Comparison of ENCODE assay signal across 8 mouse cellular contexts in genomic region chr13:31625333-31626101, GRCm38 (mm10). TPM values are rescaled to one million over a fixed set of nuclear protein-coding genes. Genes with fewer than 3 reads are reported as not detected.
A peak's percentile ranks its signal among the peaks of the same experiment; 100 is the strongest.
DNase-seq lines count a peak whose midpoint lies in the region; ATAC-seq and TF ChIP-seq lines count a peak whose summit lies in the region.

Foxf2 (plus strand) TSS chr13:31625816.

- no peak for TF ChIP-seq CTCF in heart, adult 2 months (IDR thresholded peaks at IDR 0.05)

- DNase-seq in heart, adult 2 months, result peak; percentile 59 to 69
- DNase-seq in heart, adult 8-10 months (ENCODE audit: low spot score), result no peak
- DNase-seq in embryo, embryonic 10 days (ENCODE audit: low spot score), result peak; percentile 66
- no peak for DNase-seq in right cerebral cortex, adult 2 months (ENCODE audit: low spot score in 2 of 2)

- peaks cover 26% of the 10 kb centered on the region for H3K27me3 ChIP-seq in heart, adult 2 months (ENCODE audit: control insufficient read depth, insufficient read depth, low read length)
- peaks cover 99% of the 10 kb centered on the region for H3K27me3 ChIP-seq in heart, embryonic 15.5 days
- peaks cover 92% of the 10 kb centered on the region for H3K27me3 ChIP-seq in liver, embryonic 16.5 days (ENCODE audit: control insufficient read depth, insufficient read depth, low read depth, low read length)
- H3K27me3 ChIP-seq in neural tube, embryonic 15.5 days (replicated peaks), result peaks cover 97% of the 10 kb centered on the region

- whole genome bisulfite sequencing in heart, adult 2 months, result under 1% methylated on average over 70 of the region's 74 CpGs
- WGBS in heart, embryonic 15.5 days, result under 1% methylated on average over 51 of the region's 74 CpGs
- WGBS in liver, embryonic 16.5 days (ENCODE audit: insufficient replicate concordance), result under 1% methylated on average over 51 of the region's 74 CpGs
- under 1% methylated on average over 44 of the region's 74 CpGs for WGBS in neural tube, embryonic 15.5 days

- no peaks in the 10 kb centered on the region for H3K9me3 ChIP-seq in heart, embryonic 15.5 days (replicated peaks)
- H3K9me3 ChIP-seq in liver, embryonic 16.5 days (replicated peaks; ENCODE audit: control insufficient read depth, low read length), result no peaks in the 10 kb centered on the region
- no peaks in the 10 kb centered on the region for H3K9me3 ChIP-seq in neural tube, embryonic 15.5 days (replicated peaks)

- TF ChIP-seq EP300 in heart, adult 2 months (IDR thresholded peaks at IDR 0.05; ENCODE audit: insufficient read depth, low read depth, low read length), result no peak

- H3K4me2 ChIP-seq in heart, embryonic 15.5 days, result peak within 1 kb of the TSS; percentile 96
- H3K4me2 ChIP-seq in liver, embryonic 16.5 days (ENCODE audit: low read depth, low read length), result peak within 1 kb of the TSS; percentile 53
- peak within 1 kb of the TSS; percentile 79 for H3K4me2 ChIP-seq in neural tube, embryonic 15.5 days

- no peaks in the 10 kb centered on the region for H3K79me2 ChIP-seq in heart, adult 2 months (replicated peaks; ENCODE audit: control insufficient read depth, insufficient read depth, low read length)

- H3K27ac ChIP-seq in heart, adult 2 months, result no peak within 1 kb of the TSS
- no peak within 1 kb of the TSS for H3K27ac ChIP-seq in heart, embryonic 15.5 days
- no peak within 1 kb of the TSS for H3K27ac ChIP-seq in liver, embryonic 16.5 days (ENCODE audit: low read length)
- peak within 1 kb of the TSS; percentile 60 for H3K27ac ChIP-seq in neural tube, embryonic 15.5 days (replicated peaks)

- peak within 1 kb of the TSS; percentile 40 for H3K4me3 ChIP-seq in heart, adult 2 months
- peak within 1 kb of the TSS; percentile 57 for H3K4me3 ChIP-seq in heart, embryonic 15.5 days
- peak within 1 kb of the TSS; percentile 32 for H3K4me3 ChIP-seq in liver, embryonic 16.5 days (ENCODE audit: low read depth, low read length)
- H3K4me3 ChIP-seq in neural tube, embryonic 15.5 days (replicated peaks), result peak within 1 kb of the TSS; percentile 45

- H3K4me1 ChIP-seq in heart, adult 2 months (ENCODE audit: control insufficient read depth, insufficient read depth, low read length), result no peaks in the 10 kb centered on the region
- H3K4me1 ChIP-seq in heart, embryonic 15.5 days (replicated peaks), result peaks cover 37% of the 10 kb centered on the region
- peaks cover 3% of the 10 kb centered on the region for H3K4me1 ChIP-seq in liver, embryonic 16.5 days (ENCODE audit: control insufficient read depth, low read depth, low read length)
- peaks cover 36% of the 10 kb centered on the region for H3K4me1 ChIP-seq in neural tube, embryonic 15.5 days

- H3K9ac ChIP-seq in heart, adult 2 months (ENCODE audit: low read depth, low read length), result 0 out of 2 replicates have a peak within 1 kb of the TSS, but pooled peaks have one; percentile 15
- H3K9ac ChIP-seq in heart, embryonic 15.5 days, result peak within 1 kb of the TSS; percentile 41
- H3K9ac ChIP-seq in liver, embryonic 16.5 days (ENCODE audit: low read depth, low read length), result no peak within 1 kb of the TSS
- peak within 1 kb of the TSS; percentile 32 for H3K9ac ChIP-seq in neural tube, embryonic 15.5 days (replicated peaks)

- ATAC-seq in heart, embryonic 15.5 days (replicated peaks; ENCODE audit: insufficient number of reproducible peaks, insufficient read depth, low FRiP score, low read depth), result no peak
- ATAC-seq in liver, embryonic 16.5 days (ENCODE audit: low read depth), result no peak
- ATAC-seq in neural tube, embryonic 15.5 days (ENCODE audit: low FRiP score), result peak; percentile 21; the same call in 1 of the 2 replicates
- no peak for ATAC-seq in monocyte, adult 5-6 weeks (replicated peaks; ENCODE audit: insufficient number of reproducible peaks, low FRiP score, low TSS enrichment, poor library complexity, severe bottlenecking)

- intact Hi-C loops in heart, adult 2 months (cut with DNase I), result no loop called here

- no peaks in the 10 kb centered on the region for H3K36me3 ChIP-seq in heart, adult 2 months (ENCODE audit: control insufficient read depth, insufficient read depth, low read length)
- no peaks in the 10 kb centered on the region for H3K36me3 ChIP-seq in heart, embryonic 15.5 days
- H3K36me3 ChIP-seq in liver, embryonic 16.5 days (ENCODE audit: control insufficient read depth, insufficient read depth), result no peaks in the 10 kb centered on the region
- H3K36me3 ChIP-seq in neural tube, embryonic 15.5 days, result no peaks in the 10 kb centered on the region

- no peak for TF ChIP-seq POLR2A in heart, adult 2 months (IDR thresholded peaks at IDR 0.05; ENCODE audit: insufficient read depth, low read depth, low read length)

RNA-seq across cellular contexts. Expression of gene Foxf2, which starts in this region (rescaled TPM):
- under 1 TPM in 1 of 2 experiments, not detected in 1; 0.10 TPM for total RNA-seq in heart, adult 2 months (2021)
- polyA plus RNA-seq in heart, adult 2 months (2012; rRNA removed), result 0.09 and 0.27 TPM in 2 replicates
- total RNA-seq in heart, adult 8-10 months (2022), result under 1 TPM in 2 of 4 experiments, not detected in 2; 0.16 to 0.19 TPM
- polyA plus RNA-seq in heart, embryonic 15.5 days (2015; fragmentation: Nextera tagmentation; extraction: Ambion mirVana), result 0.64 and 1.7 TPM in 2 replicates
- 0.06 TPM in 1 of 2 replicates, not detected in the other for polyA plus RNA-seq in liver, embryonic 16.5 days (2015; fragmentation: Nextera tagmentation; extraction: Ambion mirVana)
- polyA plus RNA-seq in neural tube, embryonic 15.5 days (2015; fragmentation: Nextera tagmentation; extraction: Ambion mirVana), result 4.5 and 6.3 TPM in 2 replicates
- total RNA-seq in monocyte, adult 5-6 weeks (2017), result not detected in 3 replicates

Comparison
In these comparisons a context has a peak if more than half of its experiments do, and no peak if none do; other contexts are left out.
1. Peak in DNase-seq, H3K4me3 ChIP-seq and H3K9ac ChIP-seq in heart, adult 2 months; RNA of the gene not detected or under 1 TPM.